Mouse (Mus musculus): ENCODE data around the gene Ndufs1.
A peak's percentile ranks its signal among the peaks of the same experiment; 100 is the strongest.

Ndufs1 gene

DNA sequence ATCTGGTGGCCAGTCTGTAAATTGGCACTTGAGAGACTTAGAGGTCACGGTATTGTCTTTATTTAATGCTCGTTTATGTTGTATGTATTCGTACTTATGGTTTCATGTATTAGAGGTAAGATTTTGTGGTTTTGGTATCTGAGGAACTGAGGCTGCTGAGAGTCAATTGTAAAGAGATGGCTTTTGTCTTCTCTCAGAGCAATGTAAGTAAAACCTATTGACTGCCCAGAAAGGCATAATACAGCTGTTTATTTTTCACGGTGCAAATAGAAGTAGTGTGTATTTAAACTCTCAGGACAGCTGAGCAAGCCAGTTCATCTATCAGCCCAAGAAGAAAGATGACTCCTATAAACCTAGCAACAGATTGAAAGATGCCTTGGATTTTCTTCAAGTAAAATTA is 61.5 kb downstream of the Ndufs1 start:
- no peak for DNase-seq (ENCODE audit: low spot score)

DNA sequence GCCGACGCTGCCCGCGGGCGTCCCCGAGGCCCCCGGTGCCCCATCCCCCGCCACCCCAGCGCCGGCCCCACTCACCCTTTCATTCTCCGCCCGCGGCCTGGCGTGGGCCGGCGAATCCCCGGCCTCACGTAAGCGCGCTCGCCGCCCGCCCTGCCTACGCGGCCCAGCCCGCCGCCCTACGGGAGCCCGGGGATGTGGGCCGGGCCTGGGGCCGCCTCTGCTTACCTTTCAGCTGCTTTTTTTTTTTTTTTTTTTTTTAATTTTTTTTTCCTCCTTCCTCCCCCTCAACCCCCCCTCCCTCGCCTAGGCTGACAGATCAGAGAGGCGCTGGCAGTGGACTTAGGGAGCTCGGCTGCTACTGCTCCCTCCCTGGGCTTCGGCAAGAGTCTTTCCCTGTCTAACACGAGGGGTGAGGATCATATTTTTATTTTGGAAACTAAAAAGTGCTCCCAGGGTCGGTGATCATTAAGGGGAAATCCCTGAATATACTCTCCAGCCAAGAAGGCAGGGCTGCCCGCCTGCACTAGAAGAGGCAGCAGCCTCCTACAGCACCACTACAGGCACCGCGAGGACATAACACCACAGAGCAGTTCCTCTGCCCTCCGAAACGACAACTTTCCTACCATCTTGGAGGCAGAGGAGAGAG is 62.4 kb downstream of the Ndufs1 start, which contains the start of gene Ino80d:
Gene Ino80d, minus strand, starts transcription at position 532 of the 646 bp plus-strand sequence.
- DNase-seq (ENCODE audit: low spot score): peak; percentile 88

DNA sequence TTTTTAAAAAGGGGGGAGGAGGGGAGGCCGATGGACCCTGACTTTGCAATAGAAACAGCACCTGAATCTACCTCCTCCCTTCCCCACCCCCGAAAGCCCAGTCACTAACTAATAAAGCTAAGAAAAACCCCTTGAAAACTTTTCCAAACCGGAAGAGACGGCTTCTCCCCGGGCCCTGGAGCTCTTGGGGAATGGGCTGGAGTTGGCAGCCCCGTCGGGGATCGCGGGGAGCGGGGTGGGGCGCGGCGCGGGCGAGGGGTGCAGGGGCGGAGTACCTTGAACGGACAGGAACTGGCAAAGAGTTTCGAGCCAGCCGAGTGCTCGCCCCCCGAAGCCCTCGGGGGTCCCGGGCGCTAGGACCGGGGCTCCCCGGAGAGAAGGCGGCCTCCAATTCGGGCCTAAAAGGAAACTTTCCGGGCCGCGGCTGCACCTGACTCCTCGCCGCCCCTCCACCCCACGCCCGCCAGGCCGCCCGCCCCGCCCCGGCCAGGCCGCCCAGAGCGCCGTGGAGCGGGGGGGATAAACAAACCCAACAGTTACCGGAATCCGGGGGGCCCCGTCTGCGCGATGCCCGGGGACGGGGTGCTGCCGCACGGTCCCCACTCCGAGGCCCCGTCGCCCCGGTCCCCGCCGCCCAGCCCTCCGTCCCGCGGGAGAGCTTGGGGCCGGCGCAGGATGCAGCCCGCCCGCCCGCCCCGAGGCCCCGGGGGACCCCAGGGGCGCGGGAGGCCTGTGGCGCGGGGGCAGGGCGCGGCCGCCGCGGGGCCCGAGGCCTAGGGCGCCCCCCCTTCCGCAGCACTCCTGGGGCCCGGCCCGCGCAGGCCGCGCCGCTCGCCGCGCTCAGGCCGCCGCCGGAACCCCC is 63.1 kb downstream of the Ndufs1 start:
- peak; percentile 67 for DNase-seq (ENCODE audit: low spot score)

GRCm38 (mm10) chr1:63112865-63113261 is 63.8 kb downstream of the Ndufs1 start:
- peak; percentile 79 for DNase-seq (ENCODE audit: low spot score)

DNA sequence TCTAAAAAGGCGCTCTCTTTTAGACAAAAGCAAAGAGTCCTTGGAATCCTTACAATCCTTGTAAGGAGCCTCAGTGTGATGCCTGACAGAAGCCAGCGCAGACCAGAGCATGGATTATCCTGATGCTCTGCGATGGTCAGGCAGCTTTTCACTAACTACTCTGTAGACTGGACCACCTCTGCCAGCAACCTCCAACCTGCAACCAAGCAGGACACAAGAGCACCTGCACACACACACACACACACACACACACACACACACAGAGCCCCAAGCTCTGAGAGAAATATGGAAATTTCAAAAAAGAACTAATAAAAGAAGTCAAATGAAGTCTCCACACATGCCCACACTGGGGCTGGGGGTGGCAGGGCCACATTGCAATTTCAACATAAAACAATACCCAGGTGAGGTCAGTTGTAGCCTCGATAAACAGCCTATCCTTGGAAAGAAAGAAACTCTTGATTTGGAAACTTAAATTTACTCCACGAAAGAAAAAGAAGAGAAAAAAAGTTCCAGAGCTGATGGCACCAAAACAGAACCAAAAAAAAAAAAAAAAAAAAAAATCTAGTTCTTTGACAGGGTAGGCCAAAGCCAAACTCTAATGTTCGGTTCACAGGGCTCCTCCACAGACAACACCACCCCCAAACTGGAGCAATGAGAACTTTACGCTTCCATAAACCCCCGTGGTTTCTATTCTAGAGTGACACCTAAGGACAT is 64.3 kb downstream of the Ndufs1 start:
- DNase-seq (ENCODE audit: low spot score): no peak

DNA sequence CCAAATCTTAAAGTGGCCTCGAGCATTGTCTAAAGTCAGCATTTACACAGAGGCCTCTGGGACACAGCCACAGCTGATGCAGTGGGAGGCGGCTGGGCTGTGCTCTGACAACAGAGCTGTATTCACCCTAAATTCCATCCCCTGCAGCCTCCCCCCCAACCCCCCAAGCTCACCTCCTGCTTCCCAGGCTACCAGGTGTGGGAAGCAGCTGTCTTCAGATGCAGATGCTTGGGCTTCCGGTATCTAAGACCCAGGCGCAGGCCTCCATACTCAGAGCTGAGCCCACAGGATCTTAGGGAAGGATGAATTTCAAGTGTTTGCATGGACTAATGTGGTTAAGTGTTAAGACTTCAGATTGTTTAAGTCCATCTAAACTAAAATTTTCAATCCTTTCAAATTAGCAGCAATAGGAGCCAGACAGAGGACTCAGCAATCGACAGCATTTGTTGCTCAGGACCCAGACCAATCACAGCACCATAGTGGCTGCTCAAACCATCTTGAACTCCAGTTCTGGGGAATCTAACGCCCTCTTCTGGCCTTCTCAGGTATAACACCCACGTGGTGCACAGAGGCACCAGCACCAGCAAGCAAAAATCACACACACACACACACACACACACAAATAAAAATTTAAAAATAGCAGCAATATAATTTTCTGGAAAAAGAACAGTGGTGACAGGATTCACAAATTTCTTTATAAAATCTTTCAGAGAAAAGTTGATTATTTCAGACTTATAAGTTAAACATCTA is 65.9 kb downstream of the Ndufs1 start:
- DNase-seq (ENCODE audit: low spot score): no peak

- no peak for DNase-seq (ENCODE audit: low spot score)
These were observed 68.9 kb downstream of the Ndufs1 start for GRCm38 (mm10) chr1:63107614-63108327.

- DNase-seq (ENCODE audit: low spot score): no peak
These were observed 73.7 kb downstream of the Ndufs1 start for GRCm38 (mm10) chr1:63102758-63103451.

GRCm38 (mm10) chr1:63100196-63100595 is 76.4 kb downstream of the Ndufs1 start:
- no peak for DNase-seq (ENCODE audit: low spot score)

- no peak for DNase-seq (ENCODE audit: low spot score)
These were observed 77.8 kb downstream of the Ndufs1 start for GRCm38 (mm10) chr1:63098831-63099230.

DNA sequence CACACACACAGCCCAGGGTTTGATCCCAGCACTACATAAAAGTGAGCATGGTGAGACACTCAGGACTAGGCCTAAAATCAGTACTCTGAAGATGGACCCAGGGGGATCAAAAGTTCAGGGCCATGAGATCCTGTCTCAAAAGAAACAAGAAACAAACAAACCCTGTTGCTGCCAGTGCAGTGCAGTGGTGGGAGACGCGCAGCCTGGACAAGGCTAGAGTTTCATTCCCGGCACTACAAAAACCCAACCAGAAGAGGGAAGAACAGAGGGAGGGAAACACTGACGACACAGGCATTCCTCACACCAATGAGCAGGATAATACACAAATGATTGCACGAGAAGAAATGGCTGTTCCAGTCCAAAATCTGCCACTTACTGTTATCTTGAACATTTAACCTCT is 80.6 kb downstream of the Ndufs1 start:
- DNase-seq (ENCODE audit: low spot score): no peak

Data from yolk sac, embryonic 10.5 days (tissue).